Mouse (Mus musculus) MEL (cell line): ENCODE data around the gene Llgl2. TPM values are rescaled to one million over a fixed set of nuclear protein-coding genes. Genes with fewer than 3 reads are reported as not detected.
A peak's percentile ranks its signal among the peaks of the same experiment; 100 is the strongest.

Source experiments
- DNase-seq: peaks from one replicate; pipeline ENCODE4 v3.0.0; 2011; ENCODE audit warnings: low read depth, low spot score
- H3K27ac ChIP-seq: 2 replicates; pipeline ENCODE4 v1.5.1; 2012; ENCODE audit warnings: low read depth, mild to moderate bottlenecking, control low read depth, low read length, moderate library complexity; ENCODE audit not compliant: control insufficient read depth
- H3K27me3 ChIP-seq, 2 experiments: fragments of 150-350 bp in 1 of 2; sonication (generic) in 1 of 2; 2 replicates each; pipeline ENCODE4 v1.6.1; 2012; ENCODE audit warnings: low read length in 2 of 2, mild to moderate bottlenecking in 2 of 2, improper control_type of control experiment in 1 of 2, moderate library complexity in 1 of 2; ENCODE audit not compliant: insufficient read depth in 2 of 2, control insufficient read depth in 1 of 2
- H3K36me3 ChIP-seq, 2 experiments: 2 replicates each; pipeline ENCODE4 v1.6.1; 2012 to 2014; ENCODE audit warnings: low read length in 2 of 2, improper control_type of control experiment in 1 of 2, inconsistent platforms in 1 of 2, mild to moderate bottlenecking in 1 of 2; ENCODE audit not compliant: insufficient read depth in 2 of 2, control insufficient read depth in 1 of 2
- H3K4me1 ChIP-seq, 2 experiments: fragments of 150-350 bp in 1 of 2; sonication (generic) in 1 of 2; 2 replicates each; pipeline ENCODE4 v1.6.1; 2012; ENCODE audit warnings: low read length in 2 of 2, improper control_type of control experiment in 1 of 2, mild to moderate bottlenecking in 1 of 2; ENCODE audit not compliant: insufficient read depth in 2 of 2, control insufficient read depth in 1 of 2
- H3K4me3 ChIP-seq, 2 experiments: fragments of 150-350 bp in 1 of 2; sonication (generic) in 1 of 2; 2 replicates each; pipeline ENCODE4 v1.5.1; 2012; ENCODE audit warnings: low read depth in 2 of 2, low read length in 2 of 2, mild to moderate bottlenecking in 2 of 2, moderate library complexity in 2 of 2, control low read depth in 1 of 2, improper control_type of control experiment in 1 of 2; ENCODE audit not compliant: control insufficient read depth in 1 of 2, insufficient read depth in 1 of 2
- H3K79me2 ChIP-seq: 2 replicates; pipeline ENCODE4 v1.6.1; 2012; ENCODE audit warnings: mild to moderate bottlenecking, low read length, moderate library complexity; ENCODE audit not compliant: control insufficient read depth, poor library complexity, insufficient read depth
- H3K9ac ChIP-seq: 2 replicates; pipeline ENCODE4 v1.6.1; 2012; ENCODE audit warnings: low read depth, mild to moderate bottlenecking, control low read depth, low read length, moderate library complexity; ENCODE audit not compliant: control insufficient read depth, poor library complexity, severe bottlenecking
- H3K9me3 ChIP-seq: fragments of 150-350 bp; sonication (generic); replicated peaks from 2 replicates; pipeline ENCODE4 v1.6.1; 2012; ENCODE audit warnings: mild to moderate bottlenecking, low read length, improper control_type of control experiment, moderate library complexity; ENCODE audit not compliant: insufficient read depth
- BHLHE40 ChIP-seq: IDR thresholded peaks from 2 replicates; pipeline ENCODE4 v1.6.1; 2012; ENCODE audit warnings: low read depth, mild to moderate bottlenecking, inconsistent platforms, low read length, improper control_type of control experiment, borderline replicate concordance
- CHD1 ChIP-seq: IDR thresholded peaks from 2 replicates; pipeline ENCODE4 v1.6.1; 2012; ENCODE audit warnings: low read depth, mild to moderate bottlenecking, inconsistent platforms, low read length, improper control_type of control experiment
- ELF1 ChIP-seq: IDR thresholded peaks from 2 replicates; pipeline ENCODE4 v1.6.1; 2014; ENCODE audit warnings: low read depth, mild to moderate bottlenecking, inconsistent platforms, low read length, improper control_type of control experiment, moderate library complexity
- EP300 ChIP-seq, 2 experiments: IDR thresholded peaks; 2 replicates each; pipeline ENCODE4 v1.6.1; 2011; ENCODE audit warnings: improper control_type of control experiment in 2 of 2, low read length in 2 of 2, low read depth in 1 of 2, mild to moderate bottlenecking in 1 of 2
- ETS1 ChIP-seq: IDR thresholded peaks from 2 replicates; pipeline ENCODE4 v1.6.1; 2012; ENCODE audit warnings: low read depth, mild to moderate bottlenecking, inconsistent platforms, low read length, improper control_type of control experiment, moderate library complexity
- GABPA ChIP-seq: IDR thresholded peaks from 2 replicates; pipeline ENCODE4 v1.6.1; 2012; ENCODE audit warnings: low read depth, mild to moderate bottlenecking, inconsistent platforms, low read length, improper control_type of control experiment, moderate library complexity
- GATA1 ChIP-seq: IDR thresholded peaks from 2 replicates; pipeline ENCODE4 v1.6.1; 2011; ENCODE audit warnings: low read depth, low read length, improper control_type of control experiment
- HCFC1 ChIP-seq: IDR thresholded peaks from 2 replicates; pipeline ENCODE4 v1.6.1; 2012; ENCODE audit warnings: low read depth, mild to moderate bottlenecking, inconsistent platforms, low read length, improper control_type of control experiment, moderate library complexity
- KAT2A ChIP-seq: conservative IDR thresholded peaks from 2 replicates; pipeline ENCODE4 v1.6.1; 2012; ENCODE audit warnings: low read depth, low read length, improper control_type of control experiment, inconsistent platforms
- MAX ChIP-seq: IDR thresholded peaks from 2 replicates; pipeline ENCODE4 v1.6.1; 2011; ENCODE audit warnings: low read length, improper control_type of control experiment
- MAZ ChIP-seq: IDR thresholded peaks from 2 replicates; pipeline ENCODE4 v1.6.1; 2012; ENCODE audit warnings: low read depth, mild to moderate bottlenecking, inconsistent platforms, low read length, improper control_type of control experiment
- MXI1 ChIP-seq: IDR thresholded peaks from 2 replicates; pipeline ENCODE4 v1.6.1; 2011; ENCODE audit warnings: mild to moderate bottlenecking, low read depth, low read length, improper control_type of control experiment
- MYC ChIP-seq: IDR thresholded peaks from 2 replicates; pipeline ENCODE4 v1.6.1; 2011; ENCODE audit warnings: low read depth, mild to moderate bottlenecking, low read length, improper control_type of control experiment, moderate library complexity
- NELFE ChIP-seq: IDR thresholded peaks from 2 replicates; pipeline ENCODE4 v1.6.1; 2011; ENCODE audit warnings: low read depth, low read length, improper control_type of control experiment
- NRF1 ChIP-seq: IDR thresholded peaks from 2 replicates; pipeline ENCODE4 v1.6.1; 2014; ENCODE audit warnings: low read depth, mild to moderate bottlenecking, inconsistent platforms, low read length, improper control_type of control experiment, moderate library complexity; ENCODE audit not compliant: poor library complexity, insufficient read depth, severe bottlenecking
- POLR2A ChIP-seq, 2 experiments: IDR thresholded peaks; 2 replicates each; pipeline ENCODE4 v1.6.1; 2011 to 2012; ENCODE audit warnings: low read length in 2 of 2, mild to moderate bottlenecking in 2 of 2, control low read depth in 1 of 2, improper control_type of control experiment in 1 of 2, low read depth in 1 of 2, moderate library complexity in 1 of 2; ENCODE audit not compliant: control insufficient read depth in 1 of 2, insufficient read depth in 1 of 2, poor library complexity in 1 of 2
- RCOR1 ChIP-seq: IDR thresholded peaks from 2 replicates; pipeline ENCODE4 v1.6.1; 2012; ENCODE audit warnings: low read depth, mild to moderate bottlenecking, inconsistent platforms, low read length, improper control_type of control experiment
- SIN3A ChIP-seq: IDR thresholded peaks from 2 replicates; pipeline ENCODE4 v1.6.1; 2012; ENCODE audit warnings: low read length, improper control_type of control experiment, inconsistent platforms
- TBP ChIP-seq: IDR thresholded peaks from 2 replicates; pipeline ENCODE4 v1.8.0; 2011; ENCODE audit warnings: low read depth, low read length, improper control_type of control experiment
- TCF12 ChIP-seq: IDR thresholded peaks from 2 replicates; pipeline ENCODE4 v1.6.1; 2014; ENCODE audit warnings: low read depth, mild to moderate bottlenecking, inconsistent platforms, low read length, improper control_type of control experiment, moderate library complexity
- UBTF ChIP-seq: IDR thresholded peaks from 2 replicates; pipeline ENCODE4 v1.6.1; 2012; ENCODE audit warnings: low read depth, mild to moderate bottlenecking, inconsistent platforms, low read length, improper control_type of control experiment, moderate library complexity, borderline replicate concordance; ENCODE audit not compliant: insufficient read depth
- USF1 ChIP-seq: IDR thresholded peaks from 2 replicates; pipeline ENCODE4 v1.6.1; 2014; ENCODE audit warnings: low read depth, mild to moderate bottlenecking, inconsistent platforms, low read length, improper control_type of control experiment, moderate library complexity
- USF2 ChIP-seq, 2 experiments: IDR thresholded peaks; 2 replicates each; pipeline ENCODE4 v1.6.1; 2011 to 2012; ENCODE audit warnings: improper control_type of control experiment in 2 of 2, low read length in 2 of 2, borderline replicate concordance in 1 of 2, inconsistent platforms in 1 of 2, low read depth in 1 of 2, mild to moderate bottlenecking in 1 of 2; ENCODE audit not compliant: insufficient read depth in 1 of 2
- ZKSCAN1 ChIP-seq: IDR thresholded peaks from 2 replicates; pipeline ENCODE4 v1.6.1; 2012; ENCODE audit warnings: low read depth, mild to moderate bottlenecking, inconsistent platforms, low read length, improper control_type of control experiment, moderate library complexity
- ZNF384 ChIP-seq: IDR thresholded peaks from 2 replicates; pipeline ENCODE4 v1.6.1; 2012; ENCODE audit warnings: low read depth, mild to moderate bottlenecking, inconsistent platforms, low read length, improper control_type of control experiment
- polyA plus RNA-seq, 2 experiments: library from polyadenylated mRNA; stranded (reverse) in 1 of 2; unstranded in 1 of 2; fragments of >175 nt in 1 of 2; fragments of >200 nt in 1 of 2; gene quantifications; 2 replicates each; pipeline versions ENCODE4 v1.2.1 to v1.2.4; 2012; ENCODE audit warnings: low replicate concordance in 2 of 2, low read depth in 1 of 2; ENCODE audit not compliant: insufficient read length in 2 of 2, insufficient read depth in 1 of 2, missing spikeins in 1 of 2
- total RNA-seq: library from RNA; depleted of rRNA; stranded (reverse); fragments of 300-350 nt; gene quantifications from 2 replicates; pipeline ENCODE4 v1.2.3, GENCODE M21; 2012

Llgl2 gene
- total and polyA plus RNA-seq, 3 experiments = 15.9 to 22.6 TPM; not detected in 1

- TF ChIP-seq HCFC1 = no peak
- peak; percentile 70 for TF ChIP-seq MAZ
- no peak for TF ChIP-seq POLR2A (IDR thresholded peaks at IDR 0.05; ENCODE audit: control insufficient read depth in 1 of 2, insufficient read depth in 1 of 2, low read depth in 1 of 2, low read length in 2 of 2, poor library complexity in 1 of 2)
- peak in 1 of 2 experiments; percentile 48; a peak in 1 of 4 replicates for TF ChIP-seq EP300 (IDR thresholded peaks at IDR 0.05; ENCODE audit: low read depth in 1 of 2, low read length in 2 of 2)
- TF ChIP-seq TBP = no peak
- TF ChIP-seq RCOR1 = peak; percentile 72
- TF ChIP-seq MAX = no peak
- TF ChIP-seq NRF1 = no peak
These were observed 15.1 kb downstream of the Llgl2 start (continued) for GRCm38 (mm10) chr11:115838895-115839311.

DNA sequence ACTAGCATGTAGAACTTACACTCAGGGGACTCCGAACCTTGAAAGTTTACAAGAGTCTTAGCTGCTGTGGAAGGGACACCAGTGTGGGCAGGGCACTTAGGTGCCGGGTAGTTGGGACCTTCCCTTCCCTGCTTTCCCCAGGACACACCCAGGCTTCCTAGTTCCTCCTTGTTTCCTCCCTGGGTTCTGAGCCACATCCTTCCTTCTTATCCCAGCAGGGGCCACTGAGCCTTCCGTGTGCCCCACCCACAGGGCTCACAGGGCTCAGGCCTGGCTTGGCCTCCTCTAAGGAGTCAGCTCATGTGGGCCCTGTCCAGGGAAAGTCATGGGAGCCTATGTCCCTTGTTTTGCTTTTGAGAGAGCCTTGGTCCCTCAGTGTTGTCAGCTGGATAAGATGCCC is 15.9 kb downstream of the Llgl2 start:
- no peak for TF ChIP-seq NELFE
- no peak for TF ChIP-seq BHLHE40
- no peak for TF ChIP-seq MYC
- no peak for TF ChIP-seq USF2 (IDR thresholded peaks at IDR 0.05; ENCODE audit: borderline replicate concordance in 1 of 2, insufficient read depth in 1 of 2, low read depth in 1 of 2, low read length in 2 of 2)
- no peak for TF ChIP-seq GATA1
- TF ChIP-seq CHD1 = no peak
- TF ChIP-seq MXI1 = no peak
- TF ChIP-seq ZNF384 = no peak
- TF ChIP-seq UBTF = no peak
- TF ChIP-seq ELF1 = no peak
- TF ChIP-seq TCF12 = no peak
- TF ChIP-seq RCOR1 = no peak
- TF ChIP-seq GABPA = no peak
- TF ChIP-seq ZKSCAN1 = no peak
- TF ChIP-seq ETS1 = no peak
- TF ChIP-seq USF1 = no peak
- no peak for TF ChIP-seq MAZ
- no peak for TF ChIP-seq SIN3A
- TF ChIP-seq KAT2A = no peak
- TF ChIP-seq MAX = no peak
- Histone ChIP-seq H3K4me1 (peaks cover 21 to 42% of the 10 kb centered on the region in 2 experiments), H3K36me3 (peaks cover 0 to 19% of the 10 kb centered on the region in 2 experiments; a peak in 2 of 4 replicates), H3K4me3 (no peak overlapping the region), H3K79me2 (no peaks in the 10 kb centered on the region), H3K27ac (no peak overlapping the region), H3K9me3 (no peaks in the 10 kb centered on the region), H3K9ac (no peak overlapping the region), H3K27me3 (no peaks in the 10 kb centered on the region)
- DNase-seq = no peak
